Mouse (Mus musculus) MEL (cell line): Measurements from ENCODE around the gene Gm9837.

Source experiments
- BHLHE40 ChIP-seq: IDR thresholded peaks from 2 replicates; pipeline ENCODE4 v1.6.1; 2012; ENCODE audit warnings: low read depth, mild to moderate bottlenecking, inconsistent platforms, low read length, improper control_type of control experiment, borderline replicate concordance
- CHD1 ChIP-seq: IDR thresholded peaks from 2 replicates; pipeline ENCODE4 v1.6.1; 2012; ENCODE audit warnings: low read depth, mild to moderate bottlenecking, inconsistent platforms, low read length, improper control_type of control experiment
- CTCF ChIP-seq, 3 experiments: IDR thresholded peaks in 2 of 3; conservative IDR thresholded peaks in 1 of 3; 2 replicates each; pipeline ENCODE4 v1.5.1; 2011 to 2012; ENCODE audit warnings: low read length in 3 of 3, low read depth in 2 of 3, mild to moderate bottlenecking in 2 of 3, improper control_type of control experiment in 1 of 3, inconsistent platforms in 1 of 3, mixed read lengths in 1 of 3, moderate library complexity in 1 of 3; ENCODE audit not compliant: control insufficient read depth in 1 of 3, insufficient read depth in 1 of 3, poor library complexity in 1 of 3, severe bottlenecking in 1 of 3
- E2F4 ChIP-seq: IDR thresholded peaks from 2 replicates; pipeline ENCODE4 v1.6.1; 2011; ENCODE audit warnings: low read depth, low read length, improper control_type of control experiment, borderline replicate concordance
- HCFC1 ChIP-seq: IDR thresholded peaks from 2 replicates; pipeline ENCODE4 v1.6.1; 2012; ENCODE audit warnings: low read depth, mild to moderate bottlenecking, inconsistent platforms, low read length, improper control_type of control experiment, moderate library complexity
- MAFK ChIP-seq: IDR thresholded peaks from 2 replicates; pipeline ENCODE4 v1.6.1; 2011; ENCODE audit warnings: low read depth, mild to moderate bottlenecking, low read length, improper control_type of control experiment, borderline replicate concordance
- MAX ChIP-seq: IDR thresholded peaks from 2 replicates; pipeline ENCODE4 v1.6.1; 2011; ENCODE audit warnings: low read length, improper control_type of control experiment
- MEF2A ChIP-seq: IDR thresholded peaks from 2 replicates; pipeline ENCODE4 v1.6.1; 2014; ENCODE audit warnings: low read depth, mild to moderate bottlenecking, inconsistent platforms, low read length, improper control_type of control experiment; ENCODE audit not compliant: poor library complexity, insufficient replicate concordance, severe bottlenecking; ENCODE audit errors: extremely low read depth
- NELFE ChIP-seq: IDR thresholded peaks from 2 replicates; pipeline ENCODE4 v1.6.1; 2011; ENCODE audit warnings: low read depth, low read length, improper control_type of control experiment
- POLR2AphosphoS2 ChIP-seq: IDR thresholded peaks from 2 replicates; pipeline ENCODE4 v1.6.1; 2011; ENCODE audit warnings: low read length, improper control_type of control experiment
- POLR2AphosphoS5 ChIP-seq: IDR thresholded peaks from 2 replicates; pipeline ENCODE4 v1.6.1; 2012; ENCODE audit warnings: low read depth, borderline replicate concordance, mild to moderate bottlenecking, inconsistent platforms, low read length, moderate library complexity, mixed read lengths
- UBTF ChIP-seq: IDR thresholded peaks from 2 replicates; pipeline ENCODE4 v1.6.1; 2012; ENCODE audit warnings: low read depth, mild to moderate bottlenecking, inconsistent platforms, low read length, improper control_type of control experiment, moderate library complexity, borderline replicate concordance; ENCODE audit not compliant: insufficient read depth
- ZKSCAN1 ChIP-seq: IDR thresholded peaks from 2 replicates; pipeline ENCODE4 v1.6.1; 2012; ENCODE audit warnings: low read depth, mild to moderate bottlenecking, inconsistent platforms, low read length, improper control_type of control experiment, moderate library complexity
- ZNF384 ChIP-seq: IDR thresholded peaks from 2 replicates; pipeline ENCODE4 v1.6.1; 2012; ENCODE audit warnings: low read depth, mild to moderate bottlenecking, inconsistent platforms, low read length, improper control_type of control experiment

- TF ChIP-seq CTCF (IDR thresholded peaks at IDR 0.05 in 2 of 3, conservative IDR thresholded peaks at IDR 0.05 in 1 of 3; ENCODE audit: control insufficient read depth in 1 of 3, insufficient read depth in 1 of 3, low read depth in 2 of 3, low read length in 3 of 3, poor library complexity in 1 of 3, severe bottlenecking in 1 of 3) (no peak), POLR2AphosphoS5 (no peak), BHLHE40 (no peak), POLR2AphosphoS2 (no peak), MEF2A (no peak), HCFC1 (no peak), E2F4 (no peak), MAX (no peak), ZNF384 (no peak), NELFE (no peak), UBTF (no peak), ZKSCAN1 (no peak), CHD1 (no peak), MAFK (no peak)
Measured at GRCm38 (mm10) chr11:53505026-53505663, 34.9 kb upstream of the Gm9837 start.
